Mouse (Mus musculus): ENCODE measurements around the gene Dync2li1.

DNA sequence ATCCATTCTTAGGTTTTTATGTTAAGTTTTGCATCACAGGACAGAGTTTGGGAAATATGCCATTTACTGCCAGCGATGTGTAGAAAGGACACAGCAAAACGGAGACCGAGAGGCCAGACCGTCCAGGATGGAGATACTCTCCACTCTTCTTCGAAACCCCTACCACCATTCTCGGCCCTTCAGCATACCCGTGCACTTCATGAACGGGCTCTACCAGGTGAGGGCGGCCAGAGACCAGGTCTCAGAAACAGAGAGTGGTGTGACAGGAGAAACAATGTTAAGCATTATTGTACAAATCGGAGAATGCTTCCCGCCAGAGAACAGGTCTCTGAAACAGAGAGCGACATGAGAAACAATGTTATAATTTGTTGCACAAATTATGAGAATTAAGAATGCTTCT, 28.4 kb upstream of the Dync2li1 start:
- TF ChIP-seq USF1 (IDR thresholded peaks at IDR 0.05; ENCODE audit: low read depth) (no peak), POLR2A (IDR thresholded peaks at IDR 0.05; ENCODE audit: insufficient read length, low read depth) (no peak), TCF12 (IDR thresholded peaks at IDR 0.05; ENCODE audit: insufficient read depth, poor library complexity, severe bottlenecking) (no peak), MYOG (IDR thresholded peaks at IDR 0.05; ENCODE audit: control insufficient read depth in 1 of 3, insufficient read depth in 1 of 3, insufficient read length in 2 of 3, low read depth in 2 of 3) (no peak)

All from myocyte (in vitro differentiated cells).